Mouse (Mus musculus): ENCODE data around the gene Creb3l2. TPM values are rescaled to one million over a fixed set of nuclear protein-coding genes. Genes with fewer than 3 reads are reported as not detected.
"Not testable (repeated sequence)": the region's sequence is repeated elsewhere in the genome, so short reads cannot be mapped to it uniquely, and the experiment has no call there.

Creb3l2 gene
- polyA plus RNA-seq, 1 experiment from 2014 or later, result 28.7 TPM

DNA sequence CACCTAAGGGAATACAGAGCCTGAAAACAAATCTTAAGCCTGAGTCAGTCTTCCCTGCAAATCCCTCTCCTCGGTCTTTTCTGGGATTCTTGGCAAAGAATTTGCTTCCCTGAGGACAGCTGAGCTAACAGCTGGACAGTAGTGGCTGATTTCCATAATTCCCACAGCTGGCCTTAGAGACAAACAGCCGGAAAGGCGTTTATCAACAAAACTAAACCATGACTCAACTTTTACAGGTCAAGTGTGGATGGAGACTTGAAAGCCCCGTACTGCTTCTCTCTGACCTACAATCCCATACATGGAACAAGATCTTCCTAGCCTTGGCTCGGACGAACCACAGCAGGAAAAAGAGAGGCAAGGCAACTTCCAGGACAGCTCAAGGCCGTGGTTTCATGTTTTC, 50.6 kb downstream of the Creb3l2 start:
- Histone ChIP-seq H3K27ac (ENCODE audit: low read length) (peak overlapping the region; percentile 39; the same call in 1 of the 2 replicates), H3K27me3 (ENCODE audit: control insufficient read depth, insufficient read depth, low read length) (no peaks in the 10 kb centered on the region), H3K4me1 (ENCODE audit: control insufficient read depth, insufficient read depth, low read length) (peaks cover 20% of the 10 kb centered on the region; the same call in 1 of the 2 replicates), H3K9me3 (ENCODE audit: control insufficient read depth, low read depth, low read length) (no peaks in the 10 kb centered on the region), H3K36me3 (ENCODE audit: control insufficient read depth, insufficient read depth, low read length) (peaks cover 4% of the 10 kb centered on the region), H3K4me3 (ENCODE audit: low read depth, low read length) (no peak overlapping the region), H3K4me2 (replicated peaks; ENCODE audit: low read depth, low read length) (no peak overlapping the region), H3K9ac (replicated peaks; ENCODE audit: low read depth, low read length) (no peak overlapping the region)
- 0 out of 2 replicates have a peak, but pooled peaks have one; percentile 37 for ATAC-seq (ENCODE audit: insufficient number of reproducible peaks, insufficient read depth, low FRiP score, low read depth)
- 46% methylated on average over 7 of the region's 7 CpGs for WGBS

DNA sequence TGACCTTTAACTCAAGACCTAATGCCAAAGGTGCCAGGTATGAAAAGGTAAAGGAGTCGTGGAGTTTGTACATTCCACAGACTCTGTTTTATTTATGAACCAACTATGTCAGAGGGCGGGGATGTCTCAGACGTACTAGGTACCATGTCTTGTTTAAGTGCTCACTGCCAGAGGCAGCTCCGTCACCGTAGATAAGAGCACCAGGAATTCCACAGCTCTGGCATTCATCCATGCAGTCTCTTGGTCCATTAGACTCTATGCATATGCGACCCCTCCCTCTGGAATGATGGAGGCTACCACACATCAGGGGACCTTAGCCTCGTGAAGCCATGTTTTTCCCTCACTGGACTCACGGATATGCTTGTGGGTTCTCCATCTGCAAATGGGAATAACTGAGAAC, 53.0 kb downstream of the Creb3l2 start:
- no peak overlapping the region for H3K9ac ChIP-seq (replicated peaks; ENCODE audit: low read depth, low read length)
- H3K27me3 ChIP-seq (ENCODE audit: control insufficient read depth, insufficient read depth, low read length), result no peaks in the 10 kb centered on the region
- H3K4me2 ChIP-seq (replicated peaks; ENCODE audit: low read depth, low read length), result no peak overlapping the region
- H3K9me3 ChIP-seq (ENCODE audit: control insufficient read depth, low read depth, low read length), result no peaks in the 10 kb centered on the region
- ATAC-seq (ENCODE audit: insufficient number of reproducible peaks, insufficient read depth, low FRiP score, low read depth), result no peak
- peaks cover 20% of the 10 kb centered on the region; the same call in 1 of the 2 replicates for H3K4me1 ChIP-seq (ENCODE audit: control insufficient read depth, insufficient read depth, low read length)
- H3K4me3 ChIP-seq (ENCODE audit: low read depth, low read length), result no peak overlapping the region
- WGBS, result 44% methylated on average over 8 of the region's 8 CpGs
- H3K27ac ChIP-seq (ENCODE audit: low read length), result no peak overlapping the region
- peaks cover 8% of the 10 kb centered on the region for H3K36me3 ChIP-seq (ENCODE audit: control insufficient read depth, insufficient read depth, low read length)

DNA sequence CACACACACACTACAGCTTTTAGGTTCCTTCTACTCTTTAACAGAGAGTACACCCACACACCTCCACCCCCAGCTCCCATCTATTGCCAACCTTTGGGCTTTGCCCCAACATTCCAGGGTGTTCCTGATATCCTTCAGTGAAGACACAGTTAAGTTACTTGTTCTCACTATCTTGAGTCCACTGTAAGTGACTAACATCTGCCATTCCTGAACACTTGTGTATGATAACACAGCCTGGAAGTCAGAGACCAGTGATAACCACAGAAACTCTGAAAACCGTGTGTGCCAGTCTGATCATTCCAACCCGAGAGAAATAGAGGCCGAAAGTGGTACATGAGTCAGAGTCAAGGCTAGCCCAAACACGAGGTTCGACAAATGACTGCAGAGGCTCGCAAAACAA, 53.4 kb downstream of the Creb3l2 start:
- Histone ChIP-seq H3K9me3 (ENCODE audit: control insufficient read depth, low read depth, low read length) (no peaks in the 10 kb centered on the region), H3K27ac (ENCODE audit: low read length) (no peak overlapping the region), H3K27me3 (ENCODE audit: control insufficient read depth, insufficient read depth, low read length) (no peaks in the 10 kb centered on the region), H3K36me3 (ENCODE audit: control insufficient read depth, insufficient read depth, low read length) (peaks cover 8% of the 10 kb centered on the region), H3K4me1 (ENCODE audit: control insufficient read depth, insufficient read depth, low read length) (peaks cover 20% of the 10 kb centered on the region; the same call in 1 of the 2 replicates), H3K4me3 (ENCODE audit: low read depth, low read length) (no peak overlapping the region), H3K9ac (replicated peaks; ENCODE audit: low read depth, low read length) (no peak overlapping the region), H3K4me2 (replicated peaks; ENCODE audit: low read depth, low read length) (no peak overlapping the region)
- no peak for ATAC-seq (ENCODE audit: insufficient number of reproducible peaks, insufficient read depth, low FRiP score, low read depth)
- 77% methylated on average over 6 of the region's 6 CpGs for WGBS

DNA sequence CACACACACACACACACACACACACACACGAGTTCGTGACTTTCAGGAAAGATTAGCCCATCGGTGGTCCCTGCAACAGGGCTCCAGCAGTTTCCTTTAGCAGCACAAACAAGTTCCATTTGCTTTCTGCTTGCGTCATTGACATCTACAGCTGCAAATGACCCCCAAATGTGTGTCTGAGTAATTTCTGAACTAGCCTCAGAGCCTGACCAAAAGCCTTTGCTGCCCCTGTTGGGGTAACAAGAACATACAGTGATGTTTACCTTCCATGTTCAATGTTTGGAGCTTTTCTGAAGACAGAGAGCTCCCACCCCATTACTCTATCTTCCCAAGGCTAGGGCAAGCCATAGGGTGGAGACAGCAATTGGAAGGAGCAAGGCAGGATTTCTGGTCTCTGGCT, 54.7 kb downstream of the Creb3l2 start:
- Histone ChIP-seq H3K27ac (ENCODE audit: low read length) (no peak overlapping the region), H3K9me3 (ENCODE audit: control insufficient read depth, low read depth, low read length) (no peaks in the 10 kb centered on the region), H3K27me3 (ENCODE audit: control insufficient read depth, insufficient read depth, low read length) (no peaks in the 10 kb centered on the region), H3K4me2 (replicated peaks; ENCODE audit: low read depth, low read length) (no peak overlapping the region), H3K4me3 (ENCODE audit: low read depth, low read length) (no peak overlapping the region), H3K36me3 (ENCODE audit: control insufficient read depth, insufficient read depth, low read length) (peaks cover 8% of the 10 kb centered on the region), H3K9ac (replicated peaks; ENCODE audit: low read depth, low read length) (no peak overlapping the region), H3K4me1 (ENCODE audit: control insufficient read depth, insufficient read depth, low read length) (peaks cover 15% of the 10 kb centered on the region; the same call in 1 of the 2 replicates)
- ATAC-seq (ENCODE audit: insufficient number of reproducible peaks, insufficient read depth, low FRiP score, low read depth), result no peak
- 81% methylated on average over 4 of the region's 4 CpGs for WGBS

DNA sequence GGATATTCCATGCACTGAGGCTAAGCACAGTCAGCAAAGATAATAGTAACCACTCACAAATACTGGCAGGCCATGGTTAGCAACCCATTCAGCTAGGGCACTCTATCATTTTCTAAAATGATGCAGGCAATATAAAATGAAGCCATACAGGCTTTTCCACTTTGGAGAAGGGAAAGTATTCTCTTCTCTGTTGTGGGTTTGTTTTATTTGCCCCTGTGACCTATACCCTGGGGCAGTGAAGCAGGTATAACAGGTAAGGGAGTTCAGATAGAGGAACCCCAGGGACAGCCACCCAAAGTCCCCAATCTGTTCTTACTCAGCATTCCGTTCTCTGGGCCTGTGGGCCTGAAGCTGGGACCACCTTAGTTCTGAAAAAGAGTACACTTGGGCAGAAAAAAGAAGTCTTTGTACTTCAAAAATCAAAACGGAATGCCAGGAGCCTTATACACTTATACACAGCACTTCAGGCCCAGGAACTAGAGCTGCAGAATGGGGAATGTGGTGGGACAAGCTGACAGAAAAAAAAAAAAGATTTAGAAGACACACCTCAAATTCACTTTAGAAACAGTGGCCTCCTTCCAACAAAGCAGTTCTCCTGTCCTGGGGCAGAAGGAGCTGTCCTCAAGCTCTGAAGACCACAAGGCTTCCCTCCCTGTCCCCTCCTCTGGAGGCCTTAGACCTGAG, 56.2 kb downstream of the Creb3l2 start:
- peaks cover 4% of the 10 kb centered on the region; the same call in 1 of the 2 replicates for H3K4me1 ChIP-seq (ENCODE audit: control insufficient read depth, insufficient read depth, low read length)
- H3K36me3 ChIP-seq (ENCODE audit: control insufficient read depth, insufficient read depth, low read length), result peaks cover 8% of the 10 kb centered on the region
- no peaks in the 10 kb centered on the region for H3K9me3 ChIP-seq (ENCODE audit: control insufficient read depth, low read depth, low read length)
- WGBS, result 73% methylated on average over 2 of the region's 2 CpGs
- H3K27me3 ChIP-seq (ENCODE audit: control insufficient read depth, insufficient read depth, low read length), result no peaks in the 10 kb centered on the region
- no peak overlapping the region for H3K9ac ChIP-seq (replicated peaks; ENCODE audit: low read depth, low read length)
- no peak overlapping the region for H3K27ac ChIP-seq (ENCODE audit: low read length)
- H3K4me2 ChIP-seq (replicated peaks; ENCODE audit: low read depth, low read length), result no peak overlapping the region
- no peak overlapping the region for H3K4me3 ChIP-seq (ENCODE audit: low read depth, low read length)
- ATAC-seq (ENCODE audit: insufficient number of reproducible peaks, insufficient read depth, low FRiP score, low read depth), result no peak

DNA sequence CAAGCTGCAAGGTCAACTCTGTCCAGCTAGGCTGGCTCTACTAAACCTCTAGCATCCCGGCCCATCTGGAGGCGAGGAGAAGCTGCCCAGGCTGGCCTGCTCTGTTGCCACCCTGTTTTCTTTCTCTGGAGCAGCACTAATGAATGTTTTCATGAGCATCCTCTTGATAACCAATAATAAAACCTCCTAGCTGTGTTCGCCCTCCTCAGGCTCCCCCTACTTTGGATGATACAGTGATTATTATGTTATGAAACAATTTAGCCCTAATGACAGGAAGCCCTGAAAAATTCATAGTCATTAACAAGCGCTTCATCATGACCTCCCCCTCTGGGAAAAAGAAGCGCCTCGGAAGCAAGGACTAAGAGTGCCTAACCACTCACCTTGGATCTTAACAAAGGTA, 59.2 kb downstream of the Creb3l2 start:
- 94% methylated on average over 6 of the region's 6 CpGs for WGBS

DNA sequence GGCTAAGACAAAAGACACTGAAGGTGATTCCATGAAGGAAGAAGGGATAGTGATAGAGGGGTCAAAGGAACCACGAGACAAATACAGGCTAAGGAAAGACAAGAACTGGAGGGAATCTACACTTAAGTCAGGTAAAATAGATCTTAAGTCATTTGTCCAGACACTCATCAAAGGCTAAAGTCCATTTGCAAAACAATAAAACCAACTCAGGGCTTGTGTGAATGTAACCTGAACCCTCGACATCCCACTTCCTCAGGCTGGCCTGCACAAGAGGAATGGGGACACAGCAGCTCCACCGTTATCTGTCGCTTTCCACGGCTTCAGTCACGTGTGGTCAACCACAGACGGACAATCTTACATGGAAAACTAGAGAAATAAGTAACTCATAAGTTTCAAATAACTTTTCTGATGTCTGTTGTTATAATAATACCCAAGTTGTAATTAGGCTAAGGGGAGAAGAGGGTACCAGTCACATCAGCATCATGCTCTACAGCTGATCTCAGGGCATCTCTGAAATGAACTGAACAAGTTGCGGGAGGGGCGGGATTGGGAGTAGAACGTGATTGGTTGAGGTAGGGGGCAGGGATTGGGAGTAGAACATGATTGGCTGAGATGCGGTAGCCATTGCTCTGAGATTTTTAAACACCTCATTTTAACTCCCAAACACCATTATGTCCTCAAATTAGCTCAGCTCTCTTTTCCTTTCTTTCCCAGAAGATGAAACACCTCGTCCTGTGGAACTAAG, 63.9 kb downstream of the Creb3l2 start:
- Histone ChIP-seq H3K9ac (replicated peaks; ENCODE audit: low read depth, low read length) (no peak overlapping the region), H3K4me3 (ENCODE audit: low read depth, low read length) (no peak overlapping the region), H3K27me3 (ENCODE audit: control insufficient read depth, insufficient read depth, low read length) (no peaks in the 10 kb centered on the region), H3K36me3 (ENCODE audit: control insufficient read depth, insufficient read depth, low read length) (peaks cover 16% of the 10 kb centered on the region), H3K9me3 (ENCODE audit: control insufficient read depth, low read depth, low read length) (no peaks in the 10 kb centered on the region), H3K4me2 (replicated peaks; ENCODE audit: low read depth, low read length) (no peak overlapping the region), H3K4me1 (ENCODE audit: control insufficient read depth, insufficient read depth, low read length) (peaks cover 10% of the 10 kb centered on the region), H3K27ac (ENCODE audit: low read length) (no peak overlapping the region)
- no peak for ATAC-seq (ENCODE audit: insufficient number of reproducible peaks, insufficient read depth, low FRiP score, low read depth)
- WGBS, result 85% methylated on average over 12 of the region's 12 CpGs

More for the DNA sequence above, 59.2 kb downstream of the Creb3l2 start:
- Histone ChIP-seq H3K27ac (ENCODE audit: low read length) (no peak overlapping the region), H3K9me3 (ENCODE audit: control insufficient read depth, low read depth, low read length) (no peaks in the 10 kb centered on the region), H3K27me3 (ENCODE audit: control insufficient read depth, insufficient read depth, low read length) (no peaks in the 10 kb centered on the region), H3K4me1 (ENCODE audit: control insufficient read depth, insufficient read depth, low read length) (no peaks in the 10 kb centered on the region), H3K9ac (replicated peaks; ENCODE audit: low read depth, low read length) (no peak overlapping the region), H3K36me3 (ENCODE audit: control insufficient read depth, insufficient read depth, low read length) (peaks cover 19% of the 10 kb centered on the region), H3K4me3 (ENCODE audit: low read depth, low read length) (no peak overlapping the region), H3K4me2 (replicated peaks; ENCODE audit: low read depth, low read length) (no peak overlapping the region)
- no peak for ATAC-seq (ENCODE audit: insufficient number of reproducible peaks, insufficient read depth, low FRiP score, low read depth)

DNA sequence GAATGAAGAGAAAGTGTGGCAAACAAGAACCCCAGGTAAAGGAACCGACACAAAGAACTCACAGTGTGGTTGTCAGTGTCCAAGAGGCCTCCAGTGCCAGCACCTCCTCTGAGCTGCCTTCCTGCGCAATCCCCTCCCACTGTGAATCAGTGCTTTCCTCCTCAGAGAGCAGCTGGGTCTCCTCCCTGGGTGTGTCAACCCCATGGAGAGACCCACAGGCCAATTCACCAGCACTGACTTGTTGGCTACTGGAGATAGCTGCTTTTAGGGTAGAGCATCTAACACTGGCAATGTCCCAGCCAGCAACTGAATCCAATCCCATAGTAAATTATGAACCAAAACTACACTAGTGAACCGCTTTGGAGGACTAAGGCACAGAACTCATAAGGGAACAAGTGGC, 64.6 kb downstream of the Creb3l2 start:
- 73% methylated on average over 3 of the region's 3 CpGs for WGBS
- ATAC-seq (ENCODE audit: insufficient number of reproducible peaks, insufficient read depth, low FRiP score, low read depth), result not testable (repeated sequence)

More for the DNA sequence above, 64.6 kb downstream of the Creb3l2 start:
- not testable (repeated sequence) for H3K4me1 ChIP-seq (ENCODE audit: control insufficient read depth, insufficient read depth, low read length); H3K27me3 ChIP-seq (ENCODE audit: control insufficient read depth, insufficient read depth, low read length); H3K4me3 ChIP-seq (ENCODE audit: low read depth, low read length); H3K27ac ChIP-seq (ENCODE audit: low read length); H3K9me3 ChIP-seq (ENCODE audit: control insufficient read depth, low read depth, low read length); H3K4me2 ChIP-seq (replicated peaks; ENCODE audit: low read depth, low read length); H3K9ac ChIP-seq (replicated peaks; ENCODE audit: low read depth, low read length)
- H3K36me3 ChIP-seq (ENCODE audit: control insufficient read depth, insufficient read depth, low read length), result peaks cover 16% of the 10 kb centered on the region

Data from stomach, embryonic 14.5 days (tissue).